Comparison of ENCODE assay signal across 27 mouse cellular contexts in the genomic region with DNA sequence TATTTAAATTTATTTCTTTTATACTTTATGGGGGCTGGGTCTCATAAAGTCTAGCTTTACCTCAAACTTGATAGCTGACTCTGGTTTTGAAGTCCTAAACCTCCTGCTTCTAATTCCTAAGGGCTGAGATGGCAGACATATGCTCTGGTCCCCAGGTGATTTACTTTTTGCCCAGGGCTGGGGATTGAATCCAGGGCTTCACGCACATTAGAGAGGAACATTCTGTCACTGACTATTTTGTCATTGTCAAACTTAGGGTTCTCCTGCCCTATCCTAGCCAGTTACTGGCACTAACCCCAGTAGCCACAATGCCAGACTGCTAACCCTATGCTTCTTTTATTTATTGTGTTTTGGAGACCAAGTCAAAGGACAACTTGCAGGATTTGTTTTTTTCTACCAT.
"Had no signal": no experiment of that assay in that cellular context is flagged by ENCODE, and none has a peak within 500 bp of the region (broad histone marks: within the 10 kb centered on the region; RNA-seq: fewer than 3 reads in every experiment).

No protein-coding gene starts in this region.

- H3K9me3 ChIP-seq: heart, embryonic 10.5 days; heart, embryonic 12.5 days; hindbrain, embryonic 10.5 days; hindbrain, embryonic 12.5 days; limb, embryonic 10.5 days; limb, embryonic 12.5 days; liver, embryonic 13.5 days; liver, embryonic 15.5 days had no signal

- DNase-seq: gastrocnemius, adult 2 months; gastrocnemius, postnatal 10 days; gastrocnemius, postnatal 25 days; heart, postnatal 10 days; heart, postnatal 4 days; kidney, adult 18-20 months; kidney, adult 8-10 months; kidney, postnatal 10 days; kidney, postnatal 25 days; kidney, postnatal 4 days; liver; liver, embryonic 13.5 days; liver, postnatal 0 days had no signal

- H3K4me2 ChIP-seq: heart, embryonic 12.5 days; hindbrain, embryonic 12.5 days; hindbrain, embryonic 14.5 days; limb, embryonic 12.5 days; liver, embryonic 11.5 days; liver, embryonic 13.5 days; liver, embryonic 15.5 days had no signal

- H3K27me3 ChIP-seq: heart, embryonic 12.5 days; hindbrain, embryonic 12.5 days; limb, embryonic 12.5 days; liver, embryonic 13.5 days; liver, embryonic 15.5 days had no signal

- ATAC-seq: hindbrain, embryonic 16.5 days; inflammation-experienced regulatory T-cells, adult 6 months; intestine, postnatal 0 days; liver, postnatal 0 days had no signal

- H3K4me3 ChIP-seq: gastrocnemius, adult 2 months; heart, embryonic 10.5 days; heart, embryonic 12.5 days; hindbrain, embryonic 10.5 days; hindbrain, embryonic 12.5 days; layer of hippocampus, adult 2 months; left cerebral cortex, adult 2 months; limb, embryonic 10.5 days; limb, embryonic 12.5 days; liver, embryonic 13.5 days; liver, embryonic 15.5 days had no signal

- H3K4me1 ChIP-seq: heart, embryonic 10.5 days; limb, embryonic 10.5 days had no signal

- H3K9ac ChIP-seq: heart, embryonic 12.5 days; hindbrain, embryonic 12.5 days; hindbrain, embryonic 14.5 days; limb, embryonic 12.5 days; liver, embryonic 13.5 days; liver, embryonic 15.5 days; liver, postnatal 0 days had no signal

- H3K27ac ChIP-seq: gastrocnemius, adult 2 months; heart, embryonic 10.5 days; hindbrain, embryonic 10.5 days; hindbrain, embryonic 12.5 days; hindbrain, embryonic 14.5 days; layer of hippocampus, adult 2 months; left cerebral cortex, adult 2 months; limb, embryonic 10.5 days; limb, embryonic 12.5 days; liver, embryonic 13.5 days; liver, embryonic 15.5 days had no signal
